Mouse (Mus musculus): ENCODE data around the gene Bpifb1.

DNA sequence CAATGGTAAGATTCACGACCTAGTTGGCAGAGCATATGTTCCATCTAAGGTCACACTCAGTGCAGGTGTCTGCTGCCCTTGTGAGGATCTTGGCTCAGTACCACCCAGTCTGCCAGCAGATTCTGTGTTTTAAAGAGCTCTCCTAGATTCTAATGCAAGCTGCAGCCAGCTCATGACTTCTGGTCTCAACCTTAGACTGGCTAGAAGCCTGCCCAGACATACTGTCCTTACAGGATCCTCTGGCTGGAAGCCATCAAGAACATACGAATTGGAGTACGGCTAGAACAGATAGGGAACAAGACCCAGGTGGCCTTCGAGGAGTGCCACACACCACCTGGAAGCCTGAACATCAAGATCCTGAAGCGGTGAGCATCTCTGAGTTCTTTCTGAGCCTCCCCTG, 37.2 kb downstream of the Bpifb1 start:
- no peak for TF ChIP-seq TAL1 (IDR thresholded peaks at IDR 0.05; ENCODE audit: low read length)
- no peak for TF ChIP-seq GATA1 (IDR thresholded peaks at IDR 0.05; ENCODE audit: low read length)
